Mouse (Mus musculus): ENCODE results near the gene Slc36a2.

Slc36a2 gene

DNA sequence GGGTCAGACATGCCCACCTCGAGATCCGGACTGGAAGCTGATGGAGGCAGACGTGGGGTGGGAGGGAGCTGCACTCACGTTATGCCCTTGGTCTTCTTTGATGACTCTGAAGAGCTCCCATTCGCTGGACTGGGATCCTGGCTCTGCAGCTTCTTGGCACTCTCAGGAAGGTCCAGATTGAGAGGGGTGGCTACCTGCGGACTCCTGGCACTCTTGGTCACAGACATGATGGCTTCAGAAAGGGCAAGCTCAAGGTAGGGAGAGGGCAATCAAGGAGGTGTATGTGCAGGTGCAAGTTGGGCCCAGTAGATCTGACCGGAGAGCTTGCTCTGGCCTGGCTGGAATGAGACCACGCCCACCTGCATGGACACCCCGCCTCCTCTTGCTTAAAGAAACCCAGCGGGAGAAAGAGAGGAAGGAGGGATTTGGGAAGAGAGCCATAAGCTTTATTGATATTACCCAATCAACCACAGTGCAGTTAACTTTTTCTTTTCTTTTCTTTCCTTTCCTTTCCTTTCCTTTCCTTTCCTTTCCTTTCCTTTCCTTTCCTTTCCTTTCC lies at the start of gene Slc36a2:
Gene Slc36a2 (minus strand): TSS at position 345 of the 559 bp plus-strand sequence.
- peak; percentile 21 for DNase-seq (ENCODE audit: low spot score)

DNA sequence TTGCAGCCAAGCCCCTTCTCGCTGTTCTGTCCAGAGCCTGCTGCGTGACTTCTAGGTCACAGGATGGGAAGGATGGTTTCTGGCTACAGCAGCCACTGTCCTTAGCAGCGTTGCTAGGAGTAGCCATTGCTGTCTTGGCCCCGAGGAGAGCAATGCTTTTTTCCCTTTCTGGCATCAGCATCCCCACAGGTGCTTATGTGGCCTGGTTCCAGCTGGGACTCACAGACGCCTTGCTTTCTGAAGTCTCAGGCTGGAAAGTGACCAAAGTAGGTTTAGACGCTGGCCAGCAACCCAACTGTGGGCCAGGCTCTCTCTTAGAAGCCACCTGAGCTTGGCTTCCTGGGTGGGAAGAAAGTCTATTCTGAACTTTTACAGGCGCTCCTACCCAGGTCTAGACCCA lies 49.4 kb upstream of the Slc36a2 start:
- no peak for DNase-seq (ENCODE audit: low spot score)

DNA sequence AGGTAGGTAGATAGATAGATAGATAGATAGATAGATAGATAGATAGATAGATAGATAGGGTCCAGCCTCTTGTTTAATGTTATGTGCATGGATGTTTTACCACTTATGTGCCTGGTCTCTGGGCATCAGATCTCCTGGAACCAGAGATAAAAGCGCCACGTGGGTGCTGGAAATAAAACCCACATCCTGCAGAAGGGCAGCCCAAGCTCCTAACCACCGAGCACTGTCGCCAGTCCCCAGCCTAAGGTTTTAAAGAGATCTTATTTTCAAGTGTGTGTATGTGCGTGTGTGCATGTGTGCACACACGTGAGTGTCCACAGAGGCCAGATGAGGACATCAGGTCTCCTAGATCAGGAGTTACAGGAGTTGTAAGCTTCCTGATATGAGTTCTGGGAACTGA lies 46.2 kb upstream of the Slc36a2 start:
- DNase-seq (ENCODE audit: low spot score) = no peak

DNA sequence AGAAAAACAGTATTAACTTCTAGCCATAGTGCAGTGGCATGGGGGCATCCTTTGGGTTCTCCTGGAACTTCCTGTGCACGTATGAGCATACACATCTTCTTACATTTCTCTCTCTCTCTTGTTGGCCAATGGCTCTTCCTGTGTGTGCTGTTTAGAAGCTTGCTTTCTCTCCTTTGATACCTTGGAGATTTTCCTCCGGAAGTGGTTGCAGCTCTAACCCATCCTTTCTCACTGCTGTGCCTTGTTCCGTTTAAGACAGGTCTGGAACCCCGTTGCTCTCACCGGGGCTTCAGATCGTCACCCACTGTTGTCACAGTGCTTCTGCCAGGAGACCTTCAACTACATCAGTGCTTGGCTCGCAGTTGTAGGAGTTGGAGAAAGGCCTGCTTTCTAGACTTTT lies 36.4 kb upstream of the Slc36a2 start:
- no peak for DNase-seq (ENCODE audit: low spot score)

DNA sequence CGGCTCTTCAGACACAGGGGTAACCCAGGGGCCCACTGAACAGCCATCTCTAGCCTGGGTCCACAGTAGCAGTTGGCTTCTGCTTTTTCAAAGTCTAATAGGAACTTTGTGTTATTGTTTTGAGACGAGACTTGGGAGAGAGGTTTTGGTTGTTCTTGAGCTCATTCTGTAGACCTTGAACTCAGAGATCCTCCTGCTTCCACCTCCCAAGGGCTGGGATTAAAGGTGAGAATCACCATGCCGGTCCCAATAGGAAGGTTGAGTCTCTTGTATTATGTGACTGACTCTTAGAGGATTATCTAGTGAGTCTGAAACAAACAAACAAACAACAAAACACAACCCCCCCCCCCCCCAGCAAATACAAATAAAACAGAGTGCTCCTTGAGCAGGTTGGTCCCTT lies 33.6 kb upstream of the Slc36a2 start:
- DNase-seq (ENCODE audit: low spot score) = no peak

DNA sequence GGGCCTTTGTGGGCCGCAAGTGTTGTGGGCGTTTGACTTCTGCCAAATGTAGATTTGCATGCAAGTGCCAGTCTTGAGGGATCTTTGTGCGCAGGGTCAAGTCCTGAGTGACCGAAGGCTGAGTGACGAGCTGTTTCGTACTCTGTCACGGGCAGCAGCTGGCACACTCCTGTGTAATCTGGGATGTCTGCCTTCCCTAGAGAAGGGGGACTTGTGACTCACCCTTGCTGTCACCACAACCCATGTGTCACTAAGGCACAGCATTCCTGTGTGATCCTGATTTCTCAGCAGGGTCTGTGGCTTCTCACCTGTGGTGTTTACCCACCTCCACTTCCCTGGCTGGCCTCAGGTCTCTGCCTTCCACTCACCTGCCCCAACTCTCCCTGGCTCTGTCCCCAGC lies 33.0 kb upstream of the Slc36a2 start:
- no peak for DNase-seq (ENCODE audit: low spot score)

DNA sequence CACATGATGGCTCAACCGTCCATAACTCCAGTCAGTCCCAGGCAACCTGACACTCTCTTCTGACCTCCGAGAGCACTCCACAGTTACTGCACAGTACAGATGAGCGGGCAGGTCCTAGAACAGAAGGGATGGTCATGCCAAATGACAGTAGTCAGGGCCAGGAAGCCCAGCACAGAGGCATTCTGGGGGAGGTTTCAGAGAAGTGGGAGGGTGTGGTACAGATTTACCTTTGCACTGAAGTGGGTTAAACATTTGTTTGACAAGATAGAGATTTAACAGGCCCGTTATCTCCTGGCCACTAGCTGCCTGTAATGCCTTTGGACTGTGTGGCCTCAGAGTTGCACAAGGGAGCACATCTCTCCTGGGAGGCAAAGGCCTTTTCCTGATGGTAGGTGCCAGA lies 32.5 kb upstream of the Slc36a2 start:
- no peak for DNase-seq (ENCODE audit: low spot score)

DNA sequence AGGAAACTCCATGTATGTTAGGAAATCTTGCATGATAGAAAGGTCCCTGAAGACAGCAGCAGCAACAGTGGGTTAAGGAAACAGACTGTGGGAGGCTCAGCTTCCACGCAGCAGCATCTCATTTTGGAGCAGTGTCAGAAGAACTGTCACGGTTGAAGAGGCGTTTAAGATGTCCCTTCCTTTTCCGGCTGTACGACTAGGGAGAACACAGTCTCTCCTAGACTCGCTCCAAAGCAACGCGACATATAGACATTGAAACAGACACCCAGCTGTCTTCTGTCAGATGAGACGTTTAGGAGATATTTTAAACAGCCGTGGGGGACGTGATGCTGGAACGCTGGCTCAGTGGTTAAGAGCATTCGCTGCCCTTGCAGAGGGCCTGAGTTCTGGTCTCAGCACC lies 32.0 kb upstream of the Slc36a2 start:
- DNase-seq (ENCODE audit: low spot score) = no peak

DNA sequence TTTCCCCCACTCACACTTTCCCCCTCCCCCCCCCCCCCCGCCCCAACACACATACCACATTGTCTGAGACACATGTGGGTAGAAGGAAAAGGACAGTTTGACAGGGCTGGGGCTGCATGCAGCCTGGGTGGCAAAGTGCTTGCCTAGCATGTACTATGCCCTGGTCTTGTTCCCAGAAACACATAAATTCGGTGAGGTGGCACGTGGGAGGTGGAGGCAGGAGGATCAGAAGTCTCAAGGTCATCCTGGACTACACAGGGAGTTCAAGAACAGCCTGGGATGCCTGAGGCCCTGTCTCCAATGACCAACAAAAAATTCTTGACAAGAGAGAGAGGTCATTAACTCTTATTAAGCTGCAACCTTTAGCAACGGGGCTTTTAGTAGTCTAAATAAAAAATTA lies 31.2 kb upstream of the Slc36a2 start:
- DNase-seq (ENCODE audit: low spot score) = no peak

DNA sequence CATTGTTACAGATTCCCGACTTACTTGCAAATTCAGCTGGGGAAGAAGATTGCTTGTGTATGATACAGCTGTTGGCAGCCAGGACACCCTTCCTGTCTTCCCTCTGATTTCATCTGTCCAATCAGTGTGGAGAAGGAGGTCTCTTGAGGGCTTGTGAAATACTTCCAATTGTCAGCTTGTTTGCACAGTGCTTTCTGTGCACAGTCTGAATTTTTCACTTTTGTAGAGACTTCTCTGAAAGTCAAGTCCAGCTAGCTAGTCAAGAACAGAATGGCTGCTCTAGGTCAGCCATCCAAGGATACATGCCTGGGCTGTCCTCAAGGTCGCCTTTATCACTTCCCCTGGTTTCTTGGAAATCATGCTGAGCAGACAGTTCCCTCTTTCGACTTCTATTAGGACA lies 30.1 kb upstream of the Slc36a2 start:
- DNase-seq (ENCODE audit: low spot score) = no peak

DNA sequence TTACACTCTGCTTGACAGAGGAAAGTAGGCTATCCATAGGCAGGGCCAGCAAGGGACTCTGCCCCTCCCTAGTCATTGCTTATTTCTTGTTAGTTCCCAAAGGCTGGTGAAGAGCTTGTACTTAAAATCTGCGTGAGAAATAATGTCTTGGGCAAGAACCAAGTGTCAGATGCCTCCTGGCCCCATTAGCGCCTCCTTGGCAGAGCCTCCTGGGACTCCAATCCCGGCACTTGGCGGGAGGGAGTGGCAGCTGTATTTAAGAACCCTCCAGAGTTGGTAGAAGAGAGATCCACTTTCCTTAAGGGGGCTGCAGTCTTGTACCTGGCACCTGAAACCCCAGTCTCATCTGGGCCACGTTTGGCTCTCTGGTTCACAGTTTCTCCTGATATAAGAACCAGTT lies 29.3 kb upstream of the Slc36a2 start:
- DNase-seq (ENCODE audit: low spot score) = no peak

DNA sequence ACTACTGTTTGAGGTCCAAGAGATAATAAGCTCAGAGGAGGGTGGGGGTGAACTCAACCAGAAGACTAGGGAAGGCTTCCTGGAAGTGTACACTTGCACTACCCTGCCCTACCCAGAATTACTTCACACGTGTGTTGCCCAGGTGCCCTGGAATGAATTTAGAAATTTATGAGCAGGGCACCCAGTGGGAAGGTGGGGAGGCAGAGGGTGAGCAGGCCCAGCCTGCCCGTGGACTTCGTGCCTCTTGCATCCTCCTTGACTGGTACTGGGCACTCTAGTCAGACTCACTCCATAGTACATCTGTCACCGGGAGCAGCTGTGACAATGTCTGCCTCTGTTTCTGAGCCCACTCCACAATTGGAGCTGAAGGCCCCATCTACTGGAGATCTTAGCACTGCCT lies 28.6 kb upstream of the Slc36a2 start:
- DNase-seq (ENCODE audit: low spot score) = no peak

DNA sequence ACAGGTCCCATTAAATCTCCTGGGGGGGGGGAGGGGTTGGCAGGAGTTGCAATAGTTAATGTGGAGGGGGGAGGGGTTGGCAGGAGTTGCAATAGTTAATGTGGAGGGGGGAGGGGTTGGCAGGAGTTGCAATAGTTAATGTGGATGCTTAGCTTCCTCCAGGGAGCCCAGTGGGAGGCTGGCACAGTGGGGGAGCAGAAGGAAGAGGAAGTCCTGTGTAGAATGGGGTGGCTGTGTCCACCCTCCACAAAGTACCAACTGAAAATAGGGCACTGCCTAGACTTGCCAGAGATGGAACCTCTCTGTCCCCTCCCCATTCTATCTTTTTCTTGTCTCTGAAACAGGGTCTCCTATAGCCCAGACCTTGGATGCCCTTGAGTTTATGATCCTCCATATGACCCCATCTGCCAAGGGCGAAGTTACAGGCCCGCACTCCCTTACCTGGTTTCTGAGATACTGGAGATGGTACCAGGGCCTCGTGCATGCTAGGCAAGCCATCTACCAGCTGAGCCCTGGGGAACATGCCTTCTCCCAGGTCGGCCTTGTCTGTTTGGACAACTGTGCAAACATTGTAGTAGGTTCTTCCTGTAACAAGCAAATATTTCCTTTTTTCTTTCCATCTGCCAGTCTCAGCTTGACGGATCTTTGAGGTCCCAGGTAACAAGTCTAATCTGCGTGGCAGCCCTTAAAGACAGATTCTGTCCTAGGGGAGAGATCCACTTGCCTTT lies 24.9 kb upstream of the Slc36a2 start:
- no peak for DNase-seq (ENCODE audit: low spot score)

DNA sequence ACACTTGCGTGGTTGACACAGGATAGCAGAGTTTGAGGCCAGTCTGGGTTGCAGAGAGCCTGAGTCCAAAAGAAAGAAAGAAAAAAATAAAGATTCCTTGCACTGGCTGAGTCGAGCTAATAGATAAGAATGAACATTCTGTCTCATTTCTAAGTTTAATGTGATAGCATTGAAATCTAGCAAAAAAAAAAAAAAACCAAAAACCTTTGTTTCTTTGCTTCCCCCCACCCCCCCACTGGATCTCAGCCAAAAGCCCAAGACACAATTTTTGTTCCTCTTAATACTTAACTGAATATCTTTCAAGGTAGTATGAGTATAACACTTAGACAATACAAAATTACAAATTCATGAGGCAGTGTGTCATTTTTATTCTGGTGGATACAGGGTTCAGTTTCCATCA lies 24.2 kb upstream of the Slc36a2 start:
- no peak for DNase-seq (ENCODE audit: low spot score)

DNA sequence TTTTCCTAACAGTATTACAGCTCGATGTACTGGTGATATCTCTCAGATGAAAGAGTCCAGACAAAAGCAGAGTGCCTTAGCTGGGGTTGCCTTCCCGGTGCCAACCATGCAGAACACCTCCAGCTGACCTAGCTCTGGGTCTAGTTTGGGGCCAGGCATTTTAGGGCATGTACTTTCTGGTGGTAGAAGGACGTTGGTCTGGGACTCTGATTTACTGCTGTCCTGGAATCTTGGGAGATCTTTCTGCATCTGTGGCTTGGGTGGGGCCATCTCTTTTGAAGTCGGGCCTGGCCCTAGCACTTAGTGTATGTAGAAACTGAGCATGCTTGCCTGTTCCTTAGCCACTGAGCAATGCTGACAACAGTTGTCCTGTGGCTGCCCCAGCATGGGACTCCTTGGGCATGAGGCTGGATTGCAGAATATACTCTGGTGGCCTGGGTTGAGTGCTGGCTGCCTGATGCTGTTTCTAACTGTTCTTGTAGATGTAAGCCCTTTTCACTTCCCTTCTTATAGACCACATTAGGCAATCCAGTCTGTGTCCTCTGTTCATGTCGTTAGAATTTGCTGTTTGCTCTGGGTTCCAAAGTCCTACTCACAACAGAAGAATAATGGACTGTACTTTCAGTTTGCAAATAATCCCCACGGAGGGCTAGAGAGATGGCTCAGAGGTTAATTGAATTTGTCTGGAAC lies 23.3 kb upstream of the Slc36a2 start:
- DNase-seq (ENCODE audit: low spot score) = no peak

DNA sequence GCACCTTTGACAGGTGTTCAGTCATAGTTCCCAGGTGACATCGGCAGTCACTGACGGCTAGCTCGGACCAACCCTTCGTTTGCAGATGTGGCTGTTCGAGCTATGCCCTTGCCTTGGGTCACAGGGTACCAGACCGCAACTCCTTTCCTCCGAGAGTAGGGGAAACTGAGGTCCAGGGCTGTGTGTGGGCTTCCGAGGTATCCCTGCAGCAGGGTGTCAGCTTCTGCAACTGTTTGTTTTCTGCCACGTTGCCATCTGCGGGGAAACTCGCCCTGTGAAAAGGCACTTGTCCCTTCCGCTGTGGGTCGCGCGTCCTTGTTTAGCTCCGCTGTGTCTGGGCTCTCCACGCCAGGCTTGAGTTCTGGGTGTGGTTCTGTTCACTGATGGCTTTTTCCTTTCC lies 19.7 kb upstream of the Slc36a2 start:
- peak; percentile 23 for DNase-seq (ENCODE audit: low spot score)

DNA sequence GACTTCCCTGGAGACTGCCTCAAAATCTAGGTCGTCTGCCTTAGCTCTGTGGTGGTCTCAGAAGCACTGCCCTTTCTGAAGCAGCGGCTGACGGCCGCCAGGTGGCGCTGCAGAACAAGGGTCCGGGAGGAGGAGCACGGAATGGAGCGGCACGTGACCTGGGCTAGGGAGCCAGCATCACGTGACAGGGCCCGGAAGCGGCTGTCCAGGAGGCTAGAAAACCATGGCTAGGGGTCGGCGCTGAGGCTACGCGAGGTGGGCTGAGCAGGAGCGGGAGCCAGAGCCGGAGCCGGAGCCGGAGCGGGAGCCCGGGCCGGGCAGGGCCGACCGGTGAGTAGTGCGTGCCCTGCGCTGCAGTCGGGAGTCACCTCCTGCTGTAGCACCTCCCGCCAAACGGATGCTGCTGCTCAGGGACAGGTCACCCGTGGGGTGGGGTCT lies 19.3 kb upstream of the Slc36a2 start, which contains the start of gene Slc36a1:
Gene Slc36a1 (plus strand): TSS at position 192 of the 438 bp plus-strand sequence.
- peak; percentile 99 for DNase-seq (ENCODE audit: low spot score)

DNA sequence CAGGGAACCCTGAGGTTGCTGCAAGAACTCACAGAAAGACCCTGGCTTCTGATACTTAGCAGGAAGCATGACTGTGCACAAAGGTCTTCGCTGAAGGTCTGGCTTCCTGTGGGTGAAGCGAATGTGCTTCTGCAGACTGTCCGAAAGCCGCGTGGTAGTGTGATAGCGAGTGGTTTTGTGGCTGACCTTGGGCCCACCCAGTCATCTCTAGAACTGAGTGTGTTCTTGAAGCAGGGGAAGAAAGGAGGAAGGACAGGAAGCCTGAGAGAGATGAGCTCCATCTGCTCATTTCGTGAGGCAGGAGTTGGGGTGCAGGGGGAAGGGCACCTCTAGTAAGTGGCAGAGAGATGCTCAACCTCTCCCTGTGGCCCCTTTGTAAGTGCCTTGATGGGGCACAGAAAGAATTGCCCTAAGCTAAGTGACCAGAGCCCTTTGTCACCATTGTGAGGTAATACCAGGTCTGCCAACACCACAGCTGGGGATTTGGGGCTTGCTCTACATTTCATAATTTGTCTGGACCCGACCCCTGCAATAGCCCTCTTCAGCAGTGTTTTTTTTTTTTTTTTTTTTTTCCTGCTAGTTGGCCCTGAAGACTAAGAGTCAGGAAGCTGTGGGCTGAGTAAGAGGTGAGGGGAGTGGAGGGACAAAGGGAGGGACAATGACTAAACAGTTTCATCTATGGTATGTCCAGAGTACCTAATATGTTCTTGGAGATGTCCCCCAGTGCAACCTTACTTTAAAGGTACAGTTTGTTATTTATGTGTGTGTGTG lies 13.0 kb upstream of the Slc36a2 start:
- no peak for DNase-seq (ENCODE audit: low spot score)

DNA sequence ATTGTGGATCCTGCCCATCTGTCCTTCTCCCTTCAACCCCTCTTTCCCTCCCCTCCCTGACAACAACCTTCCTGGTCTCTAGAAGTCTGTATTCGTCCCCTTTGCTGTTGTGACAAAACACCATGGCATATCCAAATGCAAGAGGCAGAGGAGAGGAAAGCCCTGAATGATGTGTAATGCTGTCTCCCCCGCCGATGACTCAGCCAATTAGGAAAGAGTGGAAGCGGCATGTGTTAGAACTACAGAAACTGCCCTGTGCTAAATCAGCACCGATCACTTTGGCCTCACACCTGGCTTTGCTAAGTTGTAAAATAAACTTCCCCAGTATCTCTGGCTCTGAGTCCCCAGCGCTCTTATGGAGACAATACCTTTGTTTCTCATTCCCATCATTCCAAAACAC lies 12.2 kb upstream of the Slc36a2 start:
- no peak for DNase-seq (ENCODE audit: low spot score)

DNA sequence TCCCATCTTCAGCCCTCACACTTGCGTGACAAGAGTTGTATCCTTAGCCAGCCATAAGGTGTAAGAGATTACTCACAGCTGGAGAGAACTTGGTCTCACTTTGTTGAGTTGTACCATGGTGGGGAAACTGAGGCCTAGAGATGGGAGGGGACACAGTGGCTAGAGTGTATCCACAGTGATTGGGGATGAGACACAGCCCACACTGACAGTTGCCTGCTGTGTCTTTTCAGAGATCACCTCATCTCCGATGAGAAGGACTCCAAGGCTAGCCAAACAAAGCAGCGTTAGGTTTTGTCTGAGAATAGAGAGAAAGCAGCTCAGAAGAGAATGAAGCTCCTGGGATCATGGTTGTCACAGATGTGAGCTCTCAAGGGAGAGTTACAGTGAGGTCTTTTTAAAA lies 5.3 kb upstream of the Slc36a2 start:
- no peak for DNase-seq (ENCODE audit: low spot score)

DNA sequence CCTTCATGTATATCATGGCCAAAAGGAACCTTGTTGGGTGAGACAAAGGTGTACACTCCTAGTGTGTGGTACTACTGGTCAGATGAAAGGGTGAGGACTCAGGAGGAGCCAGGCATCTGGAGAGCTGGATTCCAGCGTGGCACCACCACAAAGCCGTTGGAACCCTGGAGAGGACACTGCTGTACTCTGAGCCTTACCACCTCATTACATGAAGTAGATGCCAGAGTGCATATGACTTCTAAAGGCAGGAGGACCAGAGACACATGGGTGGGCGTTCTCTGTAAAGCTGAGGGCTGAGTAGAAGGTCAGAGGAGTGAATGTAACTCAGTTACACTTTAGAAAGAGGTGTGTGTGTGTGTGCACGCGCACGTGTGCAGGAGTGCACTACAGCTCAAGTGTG lies 2.9 kb upstream of the Slc36a2 start:
- no peak for DNase-seq (ENCODE audit: low spot score)

DNA sequence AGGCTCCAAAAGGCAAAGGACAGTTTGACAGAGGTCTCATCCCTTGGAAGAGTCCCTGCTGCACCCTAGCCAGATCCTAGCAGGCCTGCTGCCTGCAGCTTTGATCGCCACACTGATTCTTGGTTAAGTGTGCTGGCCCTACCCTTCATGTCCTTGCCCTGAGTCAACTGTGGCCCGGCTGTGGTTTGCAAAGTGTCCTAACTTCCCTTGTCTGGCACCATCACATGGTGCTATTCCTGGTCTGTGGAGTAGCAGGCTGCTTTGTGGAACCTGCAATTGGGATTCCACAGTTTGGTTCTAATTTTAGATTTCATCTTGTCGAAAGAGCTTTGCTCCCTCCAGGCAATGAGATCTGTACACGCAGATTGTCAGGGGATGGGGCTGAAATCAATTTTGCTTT lies 2.4 kb upstream of the Slc36a2 start:
- no peak for DNase-seq (ENCODE audit: low spot score)

DNA sequence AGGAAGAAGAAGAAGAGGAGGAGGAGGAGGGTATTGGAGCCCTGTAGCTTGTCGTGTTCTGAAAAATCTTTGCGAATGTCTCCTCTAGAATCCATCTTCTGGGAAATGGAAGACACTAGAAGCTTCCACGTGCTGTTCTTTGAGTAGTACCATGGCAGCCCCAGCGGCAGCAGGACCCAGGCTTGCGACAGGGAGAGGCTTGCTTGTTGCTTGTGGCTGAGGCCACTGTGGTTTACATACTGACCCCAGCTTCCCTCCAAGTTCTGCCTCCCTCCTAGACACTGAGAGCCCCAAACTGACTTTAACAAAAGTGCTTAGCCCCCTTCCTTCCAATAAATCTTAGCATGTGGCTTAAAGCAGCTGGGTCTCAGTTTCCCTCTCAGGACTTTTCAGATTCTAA lies 631 bp downstream of the Slc36a2 start:
- DNase-seq (ENCODE audit: low spot score) = no peak
